Mouse (Mus musculus) layer of hippocampus, adult 9-10 months (tissue): Measurements from ENCODE around the gene Ankib1.
A peak's percentile ranks its signal among the peaks of the same experiment; 100 is the strongest.
"Not testable (repeated sequence)": the region's sequence is repeated elsewhere in the genome, so short reads cannot be mapped to it uniquely, and the experiment has no call there.

ENCODE experiments used
- DNase-seq: peaks from one replicate; pipeline ENCODE4 v3.0.0; 2022; ENCODE audit warnings: low spot score

Ankib1 gene

DNA sequence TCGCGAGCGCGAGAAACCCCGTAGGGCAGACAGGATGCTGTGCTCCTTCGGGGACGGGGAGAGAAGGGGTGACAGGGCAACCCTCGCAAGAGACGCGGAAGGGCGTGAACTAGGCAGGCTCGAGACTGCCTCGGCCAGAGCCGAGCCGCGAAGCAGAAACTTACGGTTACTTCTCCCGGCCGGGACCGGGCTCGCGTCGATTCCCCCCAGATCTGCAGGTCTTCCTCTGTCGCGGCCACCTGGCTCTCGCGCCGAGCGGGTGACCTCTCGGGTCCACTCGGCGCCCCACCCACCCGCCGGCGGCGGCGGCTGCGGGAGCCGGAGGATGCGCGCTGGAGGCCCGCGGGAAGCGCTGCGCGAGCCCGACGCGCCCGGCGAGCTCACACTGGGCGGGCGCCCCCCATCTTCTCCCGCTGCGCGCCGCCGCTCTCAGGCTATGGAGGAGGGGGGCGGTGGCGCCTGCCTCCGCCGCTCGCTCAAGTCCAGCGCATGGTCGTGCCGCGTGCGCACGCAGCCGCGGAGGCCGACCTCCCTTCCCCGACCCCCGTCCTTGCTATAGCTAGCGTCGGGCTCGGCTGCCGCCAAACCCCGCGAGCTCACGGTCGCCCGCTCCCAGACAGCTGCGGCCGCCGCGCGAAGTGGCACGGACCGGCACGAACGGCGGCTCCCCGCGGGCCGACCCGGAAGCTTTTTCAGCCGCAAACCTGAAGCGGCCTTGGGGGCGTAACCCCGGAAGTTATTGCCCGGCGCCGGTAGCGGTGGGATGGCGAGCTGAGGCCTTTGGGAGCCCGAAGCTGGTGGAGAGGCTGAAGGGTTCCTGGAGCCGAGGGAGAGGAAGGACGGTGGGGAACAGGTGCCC lies at the start of gene Ankib1, which contains the start of gene Krit1:
TSS of gene Ankib1 (minus strand) at position 493 of the 859 bp plus-strand sequence.
TSS of gene Krit1 (plus strand) at position 752 of the 859 bp plus-strand sequence.
- DNase-seq: peak; percentile 55

- no peak for DNase-seq
Measured at GRCm38 (mm10) chr5:3845026-3845425, 42.3 kb upstream of the Ankib1 start, which contains the start of gene Lrrd1. TSS of gene Lrrd1 (plus strand) at chr5:3845173.

GRCm38 (mm10) chr5:3834107-3834506 lies 31.4 kb upstream of the Ankib1 start:
- DNase-seq: no peak

- DNase-seq: no peak
Measured at GRCm38 (mm10) chr5:3808472-3808871, 5.7 kb upstream of the Ankib1 start.

DNA sequence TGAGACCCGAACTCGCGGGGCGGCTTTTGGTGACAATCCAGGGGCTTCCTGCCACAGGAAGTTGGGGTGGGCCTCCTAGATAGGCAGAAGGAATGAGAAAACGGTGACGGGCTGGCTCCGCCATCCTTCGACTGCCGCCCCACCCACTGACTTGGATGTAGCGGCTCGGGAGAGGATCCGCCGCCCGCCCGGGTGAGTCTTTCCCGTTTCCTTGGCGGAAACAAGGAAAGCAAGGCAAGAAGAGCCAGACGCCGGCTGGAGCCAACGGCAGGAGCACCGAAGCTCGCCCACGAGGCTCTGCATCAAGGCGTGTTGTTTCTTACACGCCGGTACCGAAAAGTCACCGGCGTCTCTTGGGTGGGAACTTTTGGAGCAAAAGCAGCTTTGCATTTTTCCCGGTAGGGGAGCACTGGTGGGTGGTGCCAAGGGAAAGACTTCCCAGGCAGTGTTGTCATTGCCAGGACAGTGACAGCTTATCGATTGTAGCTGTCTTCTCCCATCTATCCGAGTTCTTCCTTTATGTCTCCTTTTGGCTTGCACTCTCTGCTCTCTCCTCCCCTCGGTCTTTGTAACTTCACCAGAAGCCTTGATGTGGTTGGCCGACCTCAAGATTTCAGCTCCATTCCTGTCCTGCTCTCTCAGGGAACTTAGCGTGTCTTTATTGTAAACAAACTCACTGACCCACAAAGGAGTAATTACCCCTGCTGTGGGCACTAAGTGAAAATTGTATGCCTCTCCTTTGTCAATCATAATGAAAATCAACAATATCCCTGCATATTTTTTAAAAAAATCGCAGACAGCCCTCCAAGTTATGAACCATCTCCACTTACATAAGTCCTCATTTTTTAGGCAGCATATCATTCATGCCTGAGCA lies 804 bp upstream of the Ankib1 start:
- DNase-seq: peak; percentile 2

GRCm38 (mm10) chr5:3801672-3802432 lies 873 bp downstream of the Ankib1 start:
- DNase-seq: peak; percentile 3

- DNase-seq: no peak
Measured at GRCm38 (mm10) chr5:3800881-3801280, 1.8 kb downstream of the Ankib1 start.

DNA sequence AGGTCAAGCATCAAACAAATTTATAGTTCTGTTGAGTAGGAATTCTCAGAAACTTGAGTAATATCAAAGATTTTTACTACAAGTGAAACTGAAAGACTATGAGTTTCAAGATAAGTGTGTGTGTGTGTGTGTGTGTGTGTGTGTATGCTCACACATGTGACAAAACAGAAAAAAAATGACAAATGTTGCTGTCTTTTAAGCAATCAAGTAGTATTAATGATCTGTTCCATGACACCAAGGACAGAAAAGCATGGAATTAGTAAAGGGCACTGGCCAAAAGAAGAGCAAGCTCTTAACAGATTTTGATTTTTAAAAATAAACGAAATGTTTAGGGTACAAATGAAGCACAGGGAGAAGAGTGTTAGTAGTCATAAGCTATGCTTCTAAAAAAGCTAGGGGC lies 2.7 kb downstream of the Ankib1 start:
- DNase-seq: no peak

DNA sequence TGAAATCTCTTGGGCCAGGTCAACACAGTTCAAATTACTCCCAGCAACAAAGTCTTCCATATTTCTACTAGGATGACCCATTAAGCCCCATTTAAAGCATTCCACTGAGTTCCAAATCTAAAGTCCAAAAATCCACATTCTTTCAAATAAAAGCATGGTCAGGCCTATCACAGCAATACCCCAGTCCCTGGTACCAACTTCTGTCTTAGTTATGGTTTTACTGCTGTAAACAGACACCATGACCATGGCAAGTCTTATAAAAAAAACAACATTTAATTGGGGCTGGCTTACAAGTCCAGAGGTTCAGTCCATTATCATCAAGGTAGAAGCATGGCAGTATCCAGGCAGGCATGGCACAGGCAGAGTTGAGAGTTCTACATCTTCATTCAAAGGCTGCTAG lies 4.1 kb downstream of the Ankib1 start:
- DNase-seq: not testable (repeated sequence)

DNA sequence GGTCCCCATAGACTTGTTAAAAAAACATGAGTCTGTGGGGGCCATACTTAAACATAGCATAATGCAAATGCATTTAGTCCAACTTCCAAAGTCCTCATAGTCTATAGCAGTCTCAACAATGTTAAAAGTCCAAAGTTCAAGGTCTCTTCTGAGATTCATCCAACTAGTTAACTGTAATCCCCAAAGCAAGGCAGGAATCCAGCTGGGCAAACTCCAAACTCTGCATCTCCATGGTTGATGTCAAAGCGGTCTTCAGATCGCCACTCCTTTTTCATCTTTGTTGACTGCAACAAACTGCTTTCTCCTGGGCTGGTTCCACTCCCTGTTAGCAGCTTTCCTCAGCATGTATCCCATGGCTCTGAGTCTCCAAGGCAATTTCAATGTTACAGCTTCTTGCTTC lies 5.6 kb downstream of the Ankib1 start:
- not testable (repeated sequence) for DNase-seq

DNA sequence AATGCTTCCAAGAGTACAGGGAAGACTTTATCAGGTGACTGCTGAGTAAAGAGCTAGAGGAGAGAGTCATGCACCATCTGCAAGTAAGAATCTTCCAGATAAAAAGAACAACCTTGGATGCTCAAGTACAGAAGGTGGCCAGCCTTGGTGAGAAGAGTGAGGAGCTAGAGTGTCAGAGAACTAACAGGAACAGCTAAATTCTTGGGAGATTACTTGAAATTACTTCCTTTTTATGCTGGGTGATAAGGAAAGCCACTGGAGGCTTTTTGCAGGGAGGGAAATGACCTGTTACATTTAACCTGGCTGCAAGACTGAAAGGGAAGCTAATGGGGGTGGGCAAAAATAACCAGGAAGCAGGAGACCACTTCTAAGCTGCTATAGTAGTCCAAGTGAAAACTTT lies 11.7 kb downstream of the Ankib1 start:
- no peak for DNase-seq

- no peak for DNase-seq
Measured at GRCm38 (mm10) chr5:3787548-3787947, 15.2 kb downstream of the Ankib1 start.

GRCm38 (mm10) chr5:3784751-3785496 lies 17.8 kb downstream of the Ankib1 start:
- DNase-seq: no peak

- no peak for DNase-seq
Measured at GRCm38 (mm10) chr5:3783947-3784681, 18.6 kb downstream of the Ankib1 start.

GRCm38 (mm10) chr5:3782670-3783069 lies 20.1 kb downstream of the Ankib1 start:
- no peak for DNase-seq

DNA sequence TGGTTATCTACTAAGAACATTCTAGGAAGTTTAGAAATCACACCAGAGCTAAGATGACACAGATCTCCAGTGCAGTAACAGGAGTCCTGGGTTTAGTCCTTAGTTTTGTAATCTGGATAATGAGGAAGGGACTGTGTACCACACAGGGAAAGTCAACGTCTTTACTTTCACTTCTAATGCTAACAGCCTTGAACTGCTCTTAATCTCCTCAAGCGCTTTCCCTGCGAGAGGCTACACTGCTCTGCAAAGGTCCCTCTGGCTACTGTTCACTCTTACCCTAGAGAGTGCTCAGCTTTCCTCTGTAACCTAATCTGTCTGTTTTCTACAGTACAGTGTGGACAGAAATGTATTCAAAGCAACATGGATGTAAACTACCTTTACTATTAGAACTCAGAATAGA lies 30.7 kb downstream of the Ankib1 start:
- DNase-seq: no peak

DNA sequence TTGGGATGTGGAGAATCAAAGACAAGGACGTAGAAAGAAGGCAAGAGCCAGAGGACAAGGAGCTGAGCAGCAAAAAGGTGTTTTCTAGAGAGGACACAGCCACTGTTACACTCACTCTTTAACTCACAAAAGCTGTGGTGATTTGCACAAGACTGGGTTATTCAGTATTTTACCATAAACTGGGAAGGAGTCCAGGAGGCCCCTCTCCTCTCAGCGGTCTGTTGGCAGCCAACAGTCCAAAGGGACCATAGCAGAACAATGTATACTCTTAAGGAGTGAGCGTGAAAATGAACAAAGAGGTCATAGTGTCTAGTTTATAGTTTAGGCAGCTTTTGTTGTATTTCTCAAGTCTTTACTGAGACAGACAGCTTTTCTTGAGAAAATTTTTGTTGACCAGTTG lies 31.2 kb downstream of the Ankib1 start:
- DNase-seq: no peak

GRCm38 (mm10) chr5:3750536-3750935 lies 52.2 kb downstream of the Ankib1 start:
- not testable (repeated sequence) for DNase-seq

DNA sequence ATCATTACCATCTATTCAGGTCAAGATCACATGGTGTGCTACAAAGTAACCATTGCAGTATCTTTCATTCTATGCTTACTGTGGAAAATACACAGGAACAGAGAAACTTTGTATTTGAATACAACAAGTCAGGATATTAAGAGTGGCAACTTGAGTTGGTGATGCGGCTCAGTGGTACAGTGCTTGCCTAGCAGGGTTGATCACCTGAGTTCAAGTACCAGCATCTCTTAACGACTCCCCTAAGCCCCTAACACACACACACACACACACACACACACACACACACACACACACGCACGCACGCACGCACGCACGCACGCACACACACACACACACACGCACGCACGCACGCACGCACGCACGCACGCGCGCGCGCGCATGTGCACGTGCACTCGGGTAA lies 69.9 kb downstream of the Ankib1 start:
- DNase-seq: not testable (repeated sequence)

DNA sequence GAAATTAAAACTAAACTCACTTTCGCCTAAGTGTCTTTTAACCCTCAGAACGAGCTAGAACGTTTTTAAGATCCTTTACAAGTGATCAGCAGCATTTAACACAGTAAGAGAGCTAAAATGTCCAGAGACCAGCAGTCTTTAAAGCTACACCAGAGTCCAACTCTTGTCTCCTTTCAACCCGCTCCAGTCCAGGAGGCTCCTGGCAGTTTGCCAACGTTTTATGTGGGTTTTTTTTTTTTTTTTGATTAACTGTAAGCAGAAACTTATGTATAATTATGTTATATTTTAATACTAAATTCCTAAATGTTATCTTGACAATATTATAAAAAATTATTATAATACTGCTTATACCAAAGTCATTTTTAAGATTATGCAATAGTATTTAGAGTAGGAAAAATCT lies 73.9 kb downstream of the Ankib1 start:
- DNase-seq: no peak

GRCm38 (mm10) chr5:3725491-3725890 lies 77.2 kb downstream of the Ankib1 start:
- no peak for DNase-seq
